In the genomic region with DNA sequence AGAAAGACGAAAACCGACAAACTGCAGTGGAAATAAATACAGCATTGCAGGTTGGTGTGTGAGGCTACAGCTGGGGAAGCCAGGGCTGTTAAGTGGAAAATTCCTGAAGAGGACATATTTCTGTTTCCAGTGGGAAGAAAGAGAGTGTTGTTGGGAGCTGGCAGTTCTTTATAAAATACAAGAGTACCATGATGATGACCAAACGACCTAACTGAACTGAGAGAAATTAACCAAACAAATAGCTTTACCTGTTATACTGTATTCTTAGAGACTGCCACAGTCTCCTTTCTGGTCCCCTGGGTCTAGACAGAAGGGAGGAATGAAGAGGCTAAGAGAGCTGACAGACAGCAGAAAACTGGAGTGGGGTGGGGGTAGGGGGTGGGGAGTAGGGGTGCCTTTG, we compare ENCODE assay signal across 12 mouse cellular contexts.
DNase-seq lines count a peak whose midpoint lies in the region; ATAC-seq and TF ChIP-seq lines count a peak whose summit lies in the region.
"Had no signal": no experiment of that assay in that cellular context is flagged by ENCODE, and none has a peak within 500 bp of the region (broad histone marks: within the 10 kb centered on the region; RNA-seq: fewer than 3 reads in every experiment).

No protein-coding gene starts in this region.

- 45% methylated on average over 3 of the region's 3 CpGs for WGBS in kidney, postnatal 0 days
- 22% methylated on average over 3 of the region's 3 CpGs for WGBS in embryonic facial prominence, embryonic 14.5 days
- 4% methylated on average over 3 of the region's 3 CpGs for WGBS in hindbrain, embryonic 14.5 days
- 1% methylated on average over 3 of the region's 3 CpGs for WGBS in midbrain, embryonic 16.5 days

- no peak for TF ChIP-seq CTCF in kidney, postnatal 0 days (IDR thresholded peaks at IDR 0.05; ENCODE audit: low read depth)

- no peak overlapping the region for H3K27ac ChIP-seq in kidney, postnatal 0 days
- peak overlapping the region; percentile 74 for H3K27ac ChIP-seq in embryonic facial prominence, embryonic 14.5 days (replicated peaks; ENCODE audit: low read depth, low read length)
- peak overlapping the region; percentile 96 for H3K27ac ChIP-seq in hindbrain, embryonic 14.5 days
- H3K27ac ChIP-seq in midbrain, embryonic 16.5 days (ENCODE audit: low read length), result peak overlapping the region; percentile 97
- H3K27ac ChIP-seq: liver, embryonic 15.5 days had no signal

- no peak overlapping the region for H3K9ac ChIP-seq in kidney, postnatal 0 days (ENCODE audit: low read depth, low read length)
- no peak overlapping the region for H3K9ac ChIP-seq in embryonic facial prominence, embryonic 14.5 days (ENCODE audit: low read depth, low read length)
- H3K9ac ChIP-seq in hindbrain, embryonic 14.5 days, result peak overlapping the region; percentile 65
- H3K9ac ChIP-seq in midbrain, embryonic 16.5 days (ENCODE audit: low read depth, low read length), result no peak overlapping the region
- H3K9ac ChIP-seq: liver, embryonic 15.5 days had no signal

- no peak for ATAC-seq in kidney, postnatal 0 days (replicated peaks; ENCODE audit: low FRiP score, low read depth)
- ATAC-seq in embryonic facial prominence, embryonic 14.5 days (ENCODE audit: low read depth), result no peak
- no peak for ATAC-seq in hindbrain, embryonic 14.5 days (ENCODE audit: low FRiP score)
- no peak for ATAC-seq in midbrain, embryonic 16.5 days

- H3K4me2 ChIP-seq in kidney, postnatal 0 days (ENCODE audit: low read length), result no peak overlapping the region
- H3K4me2 ChIP-seq in embryonic facial prominence, embryonic 14.5 days (ENCODE audit: low read depth, low read length), result peak overlapping the region; percentile 74
- H3K4me2 ChIP-seq in hindbrain, embryonic 14.5 days (replicated peaks), result peak overlapping the region; percentile 59
- peak overlapping the region; percentile 70 for H3K4me2 ChIP-seq in midbrain, embryonic 16.5 days (ENCODE audit: low read length)

- no peaks in the 10 kb centered on the region for H3K36me3 ChIP-seq in kidney, postnatal 0 days (ENCODE audit: insufficient read depth, low read length)
- no peaks in the 10 kb centered on the region for H3K36me3 ChIP-seq in embryonic facial prominence, embryonic 14.5 days (ENCODE audit: control insufficient read depth, insufficient read depth, low read length)
- H3K36me3 ChIP-seq in hindbrain, embryonic 14.5 days (replicated peaks; ENCODE audit: control insufficient read depth, insufficient read depth), result no peaks in the 10 kb centered on the region
- no peaks in the 10 kb centered on the region for H3K36me3 ChIP-seq in midbrain, embryonic 16.5 days (ENCODE audit: control insufficient read depth, insufficient read depth, low read length)
- H3K36me3 ChIP-seq: liver, embryonic 15.5 days had no signal

- H3K27me3 ChIP-seq in kidney, postnatal 0 days (ENCODE audit: insufficient read depth, low read length), result no peaks in the 10 kb centered on the region
- no peaks in the 10 kb centered on the region for H3K27me3 ChIP-seq in embryonic facial prominence, embryonic 14.5 days (replicated peaks; ENCODE audit: control insufficient read depth, insufficient read depth, low read length)
- H3K27me3 ChIP-seq in hindbrain, embryonic 14.5 days (ENCODE audit: control insufficient read depth, insufficient read depth, low read length), result no peaks in the 10 kb centered on the region
- H3K27me3 ChIP-seq in midbrain, embryonic 16.5 days (ENCODE audit: control insufficient read depth, insufficient read depth, low read depth, low read length), result no peaks in the 10 kb centered on the region
- H3K27me3 ChIP-seq: liver, embryonic 15.5 days had no signal

- H3K4me3 ChIP-seq in kidney, postnatal 0 days (replicated peaks; ENCODE audit: low read depth, low read length), result no peak overlapping the region
- H3K4me3 ChIP-seq in embryonic facial prominence, embryonic 14.5 days (ENCODE audit: low read depth, low read length), result no peak overlapping the region; the same call in 1 of the 2 replicates
- peak overlapping the region; percentile 33; the same call in 1 of the 2 replicates for H3K4me3 ChIP-seq in hindbrain, embryonic 14.5 days (replicated peaks; ENCODE audit: low read length)
- no peak overlapping the region for H3K4me3 ChIP-seq in midbrain, embryonic 16.5 days (ENCODE audit: low read depth, low read length)
- H3K4me3 ChIP-seq: liver, embryonic 15.5 days had no signal

- peak; percentile 15 for DNase-seq in kidney, postnatal 0 days (ENCODE audit: low spot score)
- DNase-seq in kidney, adult 9 months, result no peak
- no peak for DNase-seq in embryonic facial prominence, embryonic 14.5 days (ENCODE audit: low spot score)
- DNase-seq in hindbrain, embryonic 14.5 days (ENCODE audit: low spot score), result no peak
- DNase-seq in urinary bladder, postnatal 4 days (ENCODE audit: low spot score in 2 of 2), result no peak
- no peak for DNase-seq in gastrocnemius, adult 8-10 months (ENCODE audit: low spot score in 2 of 2)
- DNase-seq in kidney, postnatal 25 days, result no peak
- DNase-seq: heart, postnatal 10 days; layer of hippocampus, postnatal 36 days; thymus, adult 18-20 months had no signal

- H3K9me3 ChIP-seq in kidney, postnatal 0 days (replicated peaks; ENCODE audit: low read length), result no peaks in the 10 kb centered on the region
- 0 out of 2 replicates have a peak, but pooled peaks cover 5% of the 10 kb centered on the region for H3K9me3 ChIP-seq in embryonic facial prominence, embryonic 14.5 days (ENCODE audit: control insufficient read depth, low read length)
- H3K9me3 ChIP-seq in hindbrain, embryonic 14.5 days (ENCODE audit: control insufficient read depth, low read length), result no peaks in the 10 kb centered on the region
- no peaks in the 10 kb centered on the region for H3K9me3 ChIP-seq in midbrain, embryonic 16.5 days (replicated peaks; ENCODE audit: control insufficient read depth, low read length, poor library complexity, severe bottlenecking)
- H3K9me3 ChIP-seq: liver, embryonic 15.5 days had no signal

- no peaks in the 10 kb centered on the region for H3K4me1 ChIP-seq in kidney, postnatal 0 days (replicated peaks; ENCODE audit: insufficient read depth, low read length)
- H3K4me1 ChIP-seq in embryonic facial prominence, embryonic 14.5 days (ENCODE audit: control insufficient read depth, insufficient read depth, low read length), result peaks cover 12% of the 10 kb centered on the region
- H3K4me1 ChIP-seq in hindbrain, embryonic 14.5 days (replicated peaks; ENCODE audit: control insufficient read depth, insufficient read depth, low read length), result peaks cover 17% of the 10 kb centered on the region
- peaks cover 17% of the 10 kb centered on the region for H3K4me1 ChIP-seq in midbrain, embryonic 16.5 days (ENCODE audit: control insufficient read depth, insufficient read depth, low read length)
- H3K4me1 ChIP-seq: liver, embryonic 15.5 days had no signal
